Mouse (Mus musculus): ENCODE measurements around the gene Gm13088. TPM values are rescaled to one million over a fixed set of nuclear protein-coding genes. Genes with fewer than 3 reads are reported as not detected.

The Gm13088 gene
- total RNA-seq (2023) = not detected

DNA sequence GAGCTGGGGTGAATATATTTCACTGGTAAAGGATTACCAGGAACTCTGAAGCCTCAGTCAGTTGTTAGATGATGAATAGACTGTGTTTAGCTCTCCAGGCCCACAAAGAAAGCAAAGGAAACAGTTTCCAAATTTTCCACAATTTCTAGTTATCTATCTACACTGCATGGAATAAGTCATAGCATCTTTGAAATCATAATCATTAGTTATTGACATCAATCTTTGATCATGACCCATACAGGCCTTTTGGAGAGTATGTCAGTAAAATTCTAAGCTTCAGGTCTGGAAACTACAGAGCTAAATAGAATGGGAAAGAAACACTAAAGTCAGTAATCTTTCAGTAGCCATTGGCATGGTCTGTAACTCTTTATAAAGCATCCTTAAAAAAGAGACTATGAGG is at the start of gene Gm13088:
Gene Gm13088 (minus strand): TSS at position 101 of the 400 bp plus-strand sequence.

DNA sequence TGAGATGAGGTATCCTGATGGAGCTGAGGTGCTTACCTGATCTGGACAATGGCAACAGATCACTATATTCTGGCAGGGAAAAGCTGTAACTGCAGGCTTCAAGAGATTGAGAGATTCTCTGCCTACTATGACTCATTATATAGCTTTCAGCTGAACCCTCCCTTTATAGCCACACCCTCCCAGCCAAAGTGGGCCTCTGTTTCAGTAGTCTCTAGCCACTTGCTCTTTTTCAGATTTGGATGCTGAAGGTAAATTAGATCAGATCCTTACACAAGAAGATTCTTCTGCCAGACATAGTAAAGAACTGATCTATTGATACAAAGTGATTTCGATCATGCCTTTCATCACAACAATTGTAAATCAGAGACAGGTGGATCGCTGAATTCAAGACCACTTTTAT is 45.6 kb upstream of the Gm13088 start, which contains the start of gene Gm13089:
Gene Gm13089 (minus strand): TSS at position 101 of the 400 bp plus-strand sequence.

DNA sequence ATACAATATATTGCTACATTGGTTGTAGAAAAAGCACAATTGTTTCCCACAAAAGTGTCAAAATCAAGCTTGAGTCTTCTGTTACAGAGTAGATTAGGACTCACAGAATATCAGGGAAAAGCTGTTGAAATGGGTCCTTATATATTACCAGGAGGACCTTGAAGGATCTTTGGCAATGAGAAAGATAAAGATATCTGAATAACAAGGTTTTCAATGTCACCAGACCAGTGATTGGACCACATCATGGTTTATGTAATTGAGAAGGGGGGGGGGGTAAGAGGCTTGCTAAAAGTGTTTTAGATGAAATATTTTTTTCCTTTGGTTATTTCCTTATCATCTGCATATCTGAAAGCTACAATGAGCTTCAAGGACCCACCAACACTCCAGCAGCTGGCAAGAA is 42.3 kb downstream of the Gm13088 start, which contains the start of gene Gm13083:
Gene Gm13083 (plus strand): TSS at position 301 of the 400 bp plus-strand sequence.

Other genes starting within 250 kb of the Gm13088 start
- gene Pramef8, start 244.8 kb downstream of the Gm13088 start, total RNA-seq (2023) = 44.3 TPM
- gene Oog4, start 206.9 kb downstream of the Gm13088 start, total RNA-seq (2023) = not detected
- not detected for gene Gm13043, start 145.9 kb downstream of the Gm13088 start, total RNA-seq (2023)
- not detected for gene Gm13040, start 121.3 kb downstream of the Gm13088 start, total RNA-seq (2023)
- not detected for gene BC080695, start 105.5 kb downstream of the Gm13088 start, total RNA-seq (2023)
- gene Gm13057, start 105.5 kb downstream of the Gm13088 start, total RNA-seq (2023) = not detected
- gene Gm13083, start 42.2 kb downstream of the Gm13088 start, total RNA-seq (2023) = not detected
- gene Gm13089, start 45.5 kb upstream of the Gm13088 start, total RNA-seq (2023) = not detected
- not detected for gene Gm13078, start 62.2 kb upstream of the Gm13088 start, total RNA-seq (2023)
- gene Gm13023, start 132.1 kb upstream of the Gm13088 start, total RNA-seq (2023) = not detected
- not detected for gene Gm13084, start 158.8 kb upstream of the Gm13088 start, total RNA-seq (2023)
- not detected for gene Gm13103, start 189.3 kb upstream of the Gm13088 start, total RNA-seq (2023)
- not detected for gene Pramef6, start 243.1 kb upstream of the Gm13088 start, total RNA-seq (2023)